Mouse (Mus musculus): Measurements from ENCODE around the gene Taf1d. TPM values are rescaled to one million over a fixed set of nuclear protein-coding genes. Genes with fewer than 3 reads are reported as not detected.
"Not testable (repeated sequence)": the region's sequence is repeated elsewhere in the genome, so short reads cannot be mapped to it uniquely, and the experiment has no call there.

Taf1d gene
- polyA plus RNA-seq, 1 experiment from 2014 or later = 62.0 TPM

GRCm38 (mm10) chr9:15300056-15300455, 6.0 kb upstream of the Taf1d start:
- Histone ChIP-seq H3K36me3 (ENCODE audit: control insufficient read depth, insufficient read depth, low read length) (no peaks in the 10 kb centered on the region), H3K4me1 (ENCODE audit: control insufficient read depth, insufficient read depth, low read length) (no peaks in the 10 kb centered on the region), H3K9me3 (replicated peaks; ENCODE audit: control insufficient read depth, low read length) (no peaks in the 10 kb centered on the region), H3K4me3 (ENCODE audit: low read depth, low read length) (no peak overlapping the region), H3K9ac (ENCODE audit: low read depth, low read length) (no peak overlapping the region), H3K27ac (ENCODE audit: low read depth, low read length) (no peak overlapping the region), H3K27me3 (ENCODE audit: control insufficient read depth, insufficient read depth, low read length) (no peaks in the 10 kb centered on the region), H3K4me2 (no peak overlapping the region)
- 86% methylated on average over 5 of the region's 5 CpGs for WGBS (ENCODE audit: insufficient replicate concordance)
- no peak for ATAC-seq (replicated peaks; ENCODE audit: insufficient number of reproducible peaks, low FRiP score, low TSS enrichment)

GRCm38 (mm10) chr9:15301399-15301798, 4.6 kb upstream of the Taf1d start:
- 52% methylated on average over 6 of the region's 6 CpGs for WGBS (ENCODE audit: insufficient replicate concordance)
- Histone ChIP-seq H3K4me2 (0 out of 2 replicates have a peak overlapping the region, but pooled peaks have one; percentile 5), H3K4me1 (ENCODE audit: control insufficient read depth, insufficient read depth, low read length) (no peaks in the 10 kb centered on the region), H3K9me3 (replicated peaks; ENCODE audit: control insufficient read depth, low read length) (no peaks in the 10 kb centered on the region), H3K9ac (ENCODE audit: low read depth, low read length) (no peak overlapping the region), H3K27me3 (ENCODE audit: control insufficient read depth, insufficient read depth, low read length) (no peaks in the 10 kb centered on the region), H3K4me3 (ENCODE audit: low read depth, low read length) (no peak overlapping the region), H3K27ac (ENCODE audit: low read depth, low read length) (0 out of 2 replicates have a peak overlapping the region, but pooled peaks have one; percentile 46), H3K36me3 (ENCODE audit: control insufficient read depth, insufficient read depth, low read length) (no peaks in the 10 kb centered on the region)
- no peak for ATAC-seq (replicated peaks; ENCODE audit: insufficient number of reproducible peaks, low FRiP score, low TSS enrichment)

GRCm38 (mm10) chr9:15302006-15302405, 4.0 kb upstream of the Taf1d start:
- H3K4me2 ChIP-seq; H3K4me1 ChIP-seq (ENCODE audit: control insufficient read depth, insufficient read depth, low read length); H3K27ac ChIP-seq (ENCODE audit: low read depth, low read length); H3K36me3 ChIP-seq (ENCODE audit: control insufficient read depth, insufficient read depth, low read length); H3K9ac ChIP-seq (ENCODE audit: low read depth, low read length); H3K4me3 ChIP-seq (ENCODE audit: low read depth, low read length); H3K9me3 ChIP-seq (replicated peaks; ENCODE audit: control insufficient read depth, low read length); H3K27me3 ChIP-seq (ENCODE audit: control insufficient read depth, insufficient read depth, low read length); ATAC-seq (replicated peaks; ENCODE audit: insufficient number of reproducible peaks, low FRiP score, low TSS enrichment): not testable (repeated sequence)
- WGBS (ENCODE audit: insufficient replicate concordance) = 75% methylated on average over 6 of the region's 6 CpGs

- Histone ChIP-seq H3K4me3 (ENCODE audit: low read depth, low read length) (no peak overlapping the region), H3K9me3 (replicated peaks; ENCODE audit: control insufficient read depth, low read length) (no peaks in the 10 kb centered on the region), H3K9ac (ENCODE audit: low read depth, low read length) (no peak overlapping the region), H3K27me3 (ENCODE audit: control insufficient read depth, insufficient read depth, low read length) (no peaks in the 10 kb centered on the region), H3K36me3 (ENCODE audit: control insufficient read depth, insufficient read depth, low read length) (no peaks in the 10 kb centered on the region), H3K4me2 (no peak overlapping the region), H3K4me1 (ENCODE audit: control insufficient read depth, insufficient read depth, low read length) (peaks cover 8% of the 10 kb centered on the region), H3K27ac (ENCODE audit: low read depth, low read length) (no peak overlapping the region)
- no peak for ATAC-seq (replicated peaks; ENCODE audit: insufficient number of reproducible peaks, low FRiP score, low TSS enrichment)
- 71% methylated on average over 2 of the region's 2 CpGs for WGBS (ENCODE audit: insufficient replicate concordance)
Measured at GRCm38 (mm10) chr9:15302881-15303280, 3.1 kb upstream of the Taf1d start.

- H3K36me3 ChIP-seq (ENCODE audit: control insufficient read depth, insufficient read depth, low read length) = peaks cover 17% of the 10 kb centered on the region
- H3K27me3 ChIP-seq (ENCODE audit: control insufficient read depth, insufficient read depth, low read length) = no peaks in the 10 kb centered on the region
- peaks cover 11% of the 10 kb centered on the region for H3K4me1 ChIP-seq (ENCODE audit: control insufficient read depth, insufficient read depth, low read length)
- ATAC-seq (replicated peaks; ENCODE audit: insufficient number of reproducible peaks, low FRiP score, low TSS enrichment) = peak; percentile 69; the same call in 1 of the 2 replicates
- H3K4me2 ChIP-seq = peak within 1 kb of the TSS; percentile 83
- peak within 1 kb of the TSS; percentile 90 for H3K4me3 ChIP-seq (ENCODE audit: low read depth, low read length)
- H3K9ac ChIP-seq (ENCODE audit: low read depth, low read length) = peak within 1 kb of the TSS; percentile 99
- H3K9me3 ChIP-seq (replicated peaks; ENCODE audit: control insufficient read depth, low read length) = no peaks in the 10 kb centered on the region
- H3K27ac ChIP-seq (ENCODE audit: low read depth, low read length) = peak within 1 kb of the TSS; percentile 96
- WGBS (ENCODE audit: insufficient replicate concordance) = under 1% methylated on average over 35 of the region's 35 CpGs
Measured at GRCm38 (mm10) chr9:15306398-15307119, 545 bp downstream of the Taf1d start, which contains the start of gene 4931406C07Rik. Gene 4931406C07Rik, minus strand, starts transcription at chr9:15306448.

- H3K27ac ChIP-seq (ENCODE audit: low read depth, low read length) = no peak overlapping the region
Measured at GRCm38 (mm10) chr9:15307257-15307656, 1.2 kb downstream of the Taf1d start.

GRCm38 (mm10) chr9:15308254-15308653, 2.2 kb downstream of the Taf1d start:
- H3K4me3 ChIP-seq (ENCODE audit: low read depth, low read length) = no peak overlapping the region
- no peaks in the 10 kb centered on the region for H3K9me3 ChIP-seq (replicated peaks; ENCODE audit: control insufficient read depth, low read length)
- no peak overlapping the region for H3K9ac ChIP-seq (ENCODE audit: low read depth, low read length)
- H3K4me2 ChIP-seq = no peak overlapping the region
- WGBS (ENCODE audit: insufficient replicate concordance) = 61% methylated on average over 2 of the region's 2 CpGs
- no peak overlapping the region for H3K27ac ChIP-seq (ENCODE audit: low read depth, low read length)
- peaks cover 11% of the 10 kb centered on the region for H3K4me1 ChIP-seq (ENCODE audit: control insufficient read depth, insufficient read depth, low read length)
- peaks cover 21% of the 10 kb centered on the region for H3K36me3 ChIP-seq (ENCODE audit: control insufficient read depth, insufficient read depth, low read length)
- ATAC-seq (replicated peaks; ENCODE audit: insufficient number of reproducible peaks, low FRiP score, low TSS enrichment) = no peak
- H3K27me3 ChIP-seq (ENCODE audit: control insufficient read depth, insufficient read depth, low read length) = no peaks in the 10 kb centered on the region

More at GRCm38 (mm10) chr9:15307257-15307656, 1.2 kb downstream of the Taf1d start:
- no peak for ATAC-seq (replicated peaks; ENCODE audit: insufficient number of reproducible peaks, low FRiP score, low TSS enrichment)
- Histone ChIP-seq H3K4me1 (ENCODE audit: control insufficient read depth, insufficient read depth, low read length) (peaks cover 11% of the 10 kb centered on the region), H3K27me3 (ENCODE audit: control insufficient read depth, insufficient read depth, low read length) (no peaks in the 10 kb centered on the region), H3K36me3 (ENCODE audit: control insufficient read depth, insufficient read depth, low read length) (peaks cover 17% of the 10 kb centered on the region), H3K4me3 (ENCODE audit: low read depth, low read length) (peak overlapping the region; percentile 90), H3K4me2 (peak overlapping the region; percentile 83), H3K9ac (ENCODE audit: low read depth, low read length) (peak overlapping the region; percentile 99), H3K9me3 (replicated peaks; ENCODE audit: control insufficient read depth, low read length) (no peaks in the 10 kb centered on the region)
- 6% methylated on average over 6 of the region's 6 CpGs for WGBS (ENCODE audit: insufficient replicate concordance)

GRCm38 (mm10) chr9:15309425-15309824, 3.4 kb downstream of the Taf1d start:
- Histone ChIP-seq H3K4me3 (ENCODE audit: low read depth, low read length) (no peak overlapping the region), H3K36me3 (ENCODE audit: control insufficient read depth, insufficient read depth, low read length) (peaks cover 33% of the 10 kb centered on the region), H3K9me3 (replicated peaks; ENCODE audit: control insufficient read depth, low read length) (no peaks in the 10 kb centered on the region), H3K27me3 (ENCODE audit: control insufficient read depth, insufficient read depth, low read length) (no peaks in the 10 kb centered on the region), H3K4me1 (ENCODE audit: control insufficient read depth, insufficient read depth, low read length) (peaks cover 11% of the 10 kb centered on the region), H3K27ac (ENCODE audit: low read depth, low read length) (no peak overlapping the region), H3K9ac (ENCODE audit: low read depth, low read length) (no peak overlapping the region), H3K4me2 (0 out of 2 replicates have a peak overlapping the region, but pooled peaks have one; percentile 29)
- WGBS (ENCODE audit: insufficient replicate concordance) = 79% methylated on average over 4 of the region's 4 CpGs
- no peak for ATAC-seq (replicated peaks; ENCODE audit: insufficient number of reproducible peaks, low FRiP score, low TSS enrichment)

GRCm38 (mm10) chr9:15310179-15310578, 4.2 kb downstream of the Taf1d start:
- Histone ChIP-seq H3K36me3 (ENCODE audit: control insufficient read depth, insufficient read depth, low read length) (peaks cover 40% of the 10 kb centered on the region), H3K4me1 (ENCODE audit: control insufficient read depth, insufficient read depth, low read length) (peaks cover 11% of the 10 kb centered on the region), H3K27me3 (ENCODE audit: control insufficient read depth, insufficient read depth, low read length) (no peaks in the 10 kb centered on the region), H3K27ac (ENCODE audit: low read depth, low read length) (no peak overlapping the region), H3K4me3 (ENCODE audit: low read depth, low read length) (no peak overlapping the region), H3K9ac (ENCODE audit: low read depth, low read length) (no peak overlapping the region), H3K4me2 (no peak overlapping the region), H3K9me3 (replicated peaks; ENCODE audit: control insufficient read depth, low read length) (no peaks in the 10 kb centered on the region)
- WGBS (ENCODE audit: insufficient replicate concordance) = 85% methylated on average over 1 of the region's 1 CpGs
- ATAC-seq (replicated peaks; ENCODE audit: insufficient number of reproducible peaks, low FRiP score, low TSS enrichment) = no peak

All from heart, embryonic 11.5 days (tissue).